Mouse (Mus musculus): ENCODE measurements around the gene Adgrg6.

Gene Adgrg6

DNA sequence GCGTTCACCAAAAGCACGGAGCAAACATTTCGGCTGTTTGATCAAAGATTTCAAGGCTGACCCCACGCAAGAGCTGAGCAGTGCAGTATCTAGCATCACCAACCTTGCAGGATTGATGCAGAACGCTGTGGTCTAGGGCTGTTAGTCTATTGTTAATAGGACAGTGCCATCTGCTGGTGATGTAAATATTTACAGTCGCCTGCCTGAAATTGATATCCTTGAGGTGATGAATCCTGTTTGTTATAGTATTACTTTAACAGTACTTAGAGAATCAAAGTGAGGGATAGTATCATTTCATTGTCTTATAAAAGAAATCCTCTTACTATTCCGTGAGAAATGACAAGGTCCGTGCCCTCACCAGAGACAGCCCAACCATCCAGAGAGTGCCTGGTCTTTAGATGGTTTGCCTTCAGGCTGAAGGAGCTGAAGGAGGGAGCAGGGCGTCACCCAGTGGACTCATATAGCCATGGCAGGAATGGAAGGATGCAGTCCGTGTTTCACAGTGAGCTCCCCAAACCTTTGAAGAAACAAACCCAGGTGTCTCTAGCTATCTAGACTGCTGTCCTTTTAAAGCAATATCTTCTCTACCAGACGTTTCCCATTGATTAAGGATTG lies 154.3 kb downstream of the Adgrg6 start:
- DNase-seq (ENCODE audit: low spot score in 2 of 2): peak; percentile 85 to 87

DNA sequence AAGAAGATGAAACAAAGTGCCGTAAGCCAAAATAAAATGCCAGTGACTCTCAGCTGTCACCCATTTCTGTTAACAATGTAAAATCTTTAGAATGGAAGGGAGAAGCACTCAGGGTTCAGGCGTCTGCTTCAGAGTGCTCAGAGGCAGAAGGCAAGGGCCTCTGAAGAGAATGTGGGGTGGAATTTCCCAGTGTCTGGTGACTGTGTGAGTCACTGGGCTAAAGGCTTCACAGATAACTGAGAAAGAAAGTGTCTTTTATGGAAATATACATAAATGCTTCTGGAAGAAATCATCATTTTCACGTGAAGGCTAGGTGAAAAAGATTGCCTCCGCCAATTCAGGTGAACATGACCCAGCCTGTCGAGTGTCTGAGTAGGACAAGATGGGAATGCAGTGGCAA lies 159.9 kb downstream of the Adgrg6 start:
- no peak for DNase-seq (ENCODE audit: low spot score in 2 of 2)

GRCm38 (mm10) chr10:14365065-14365589 lies 180.3 kb downstream of the Adgrg6 start:
- DNase-seq (ENCODE audit: low spot score in 2 of 2): peak; percentile 26

- no peak for DNase-seq (ENCODE audit: low spot score in 2 of 2)
Observed at GRCm38 (mm10) chr10:14363226-14363625, 182.2 kb downstream of the Adgrg6 start.

GRCm38 (mm10) chr10:14358271-14358670 lies 187.2 kb downstream of the Adgrg6 start:
- no peak for DNase-seq (ENCODE audit: low spot score in 2 of 2)
